Mouse (Mus musculus) liver, embryonic 14.5 days (tissue): ENCODE data around the gene Gm2163. TPM values are rescaled to one million over a fixed set of nuclear protein-coding genes. Genes with fewer than 3 reads are reported as not detected.
"Not testable (repeated sequence)": the region's sequence is repeated elsewhere in the genome, so short reads cannot be mapped to it uniquely, and the experiment has no call there.

Experiments used
- ATAC-seq: fragments of 200-750 bp; cut with Nextera tagmentation; 2 replicates; pipeline ENCODE4 v1.8.0; 2017; ENCODE audit warnings: moderate number of reproducible peaks, mild to moderate bottlenecking, moderate library complexity; ENCODE audit not compliant: insufficient read depth
- DNase-seq, 3 experiments: peaks; one replicate each; pipeline ENCODE4 v3.0.0-alpha.2; 2012 to 2013; ENCODE audit warnings: low read depth in 3 of 3, low spot score in 3 of 3
- H3K27ac ChIP-seq: fragments of 300-500 bp; sonication (generic); 2 replicates; pipeline ENCODE4 v1.5.1; 2014; ENCODE audit warnings: moderate library complexity, mild to moderate bottlenecking, control low read depth, inconsistent platforms
- H3K27me3 ChIP-seq: fragments of 300-500 bp; sonication (generic); 2 replicates; pipeline ENCODE4 v1.6.1; 2014; ENCODE audit warnings: mild to moderate bottlenecking, low read length, moderate library complexity; ENCODE audit not compliant: control insufficient read depth, insufficient read depth
- H3K36me3 ChIP-seq: fragments of 300-500 bp; sonication (generic); replicated peaks from 2 replicates; pipeline ENCODE4 v1.6.1; 2014; ENCODE audit warnings: low read depth; ENCODE audit not compliant: control insufficient read depth, insufficient read depth
- H3K4me1 ChIP-seq, 2 experiments: fragments of 200-500 bp in 1 of 2; fragments of 300-500 bp in 1 of 2; sonication (generic) in 1 of 2; replicated peaks; 2 replicates each; pipeline ENCODE4 v1.6.1; 2012 to 2014; ENCODE audit warnings: antibody characterized with exemption in 1 of 2, inconsistent platforms in 1 of 2, low read length in 1 of 2; ENCODE audit not compliant: control insufficient read depth in 2 of 2, insufficient read depth in 2 of 2
- H3K4me2 ChIP-seq: fragments of 300-500 bp; sonication (generic); 2 replicates; pipeline ENCODE4 v1.6.1; 2014; ENCODE audit warnings: low read depth, mild to moderate bottlenecking, control low read depth, moderate library complexity
- H3K4me3 ChIP-seq, 2 experiments: fragments of 200-500 bp in 1 of 2; fragments of 300-500 bp in 1 of 2; sonication (generic) in 1 of 2; 2 replicates each; pipeline ENCODE4 v1.5.1; 2012 to 2014; ENCODE audit warnings: low read depth in 2 of 2, low read length in 2 of 2, mild to moderate bottlenecking in 2 of 2, control low read depth in 1 of 2, inconsistent platforms in 1 of 2, moderate library complexity in 1 of 2; ENCODE audit not compliant: insufficient read depth in 1 of 2
- H3K9ac ChIP-seq: fragments of 300-500 bp; sonication (generic); replicated peaks from 2 replicates; pipeline ENCODE4 v1.6.1; 2014; ENCODE audit warnings: mild to moderate bottlenecking, control low read depth, moderate library complexity
- H3K9me3 ChIP-seq: fragments of 300-500 bp; sonication (generic); 2 replicates; pipeline ENCODE4 v1.6.1; 2016; ENCODE audit warnings: low read length, mixed read lengths; ENCODE audit not compliant: control insufficient read depth
- WGBS: fragments of 180-500 bp; shearing (Covaris S2); extraction: QIAGEN DNeasy Blood & Tissue Kit; methylation state at CpG from one replicate; pipeline ENCODE4 v1.1.7; 2014; ENCODE audit not compliant: insufficient replicate concordance; 5-methylcytosine and 5-hydroxymethylcytosine counted together
- polyA plus RNA-seq, 2 experiments: library from polyadenylated mRNA; depleted of rRNA in 1 of 2; stranded (reverse) in 1 of 2; unstranded in 1 of 2; fragments of >200 nt; fragmentation: Nextera tagmentation in 1 of 2; extraction: Ambion mirVana in 1 of 2; gene quantifications; 2 replicates each; pipeline versions ENCODE4 v1.2.1 to v1.2.3; 2012 to 2014

Gm2163 gene
- 0.02 and 0.03 TPM in 2 replicates for polyA plus RNA-seq (2012; rRNA removed)
- not detected in 2 replicates for polyA plus RNA-seq (2014; fragmentation: Nextera tagmentation; extraction: Ambion mirVana)

- not testable (repeated sequence) for DNase-seq, H3K4me2 ChIP-seq, H3K27me3 ChIP-seq, ATAC-seq, H3K36me3 ChIP-seq, H3K27ac ChIP-seq, H3K4me1 ChIP-seq, H3K4me3 ChIP-seq, H3K9me3 ChIP-seq, H3K9ac ChIP-seq
- no CpG with 5 or more reads among the region's 5 CpGs for WGBS
Observed at GRCm38 (mm10) chr4:42466452-42466851, at the start of gene Gm2163. Gene Gm2163 (plus strand): TSS chr4:42466752.

- not testable (repeated sequence) for H3K4me3 ChIP-seq, H3K4me1 ChIP-seq, H3K9ac ChIP-seq, ATAC-seq, H3K27me3 ChIP-seq, H3K4me2 ChIP-seq, H3K27ac ChIP-seq, H3K36me3 ChIP-seq, H3K9me3 ChIP-seq, DNase-seq
- no CpG with 5 or more reads among the region's 18 CpGs for WGBS
Observed at GRCm38 (mm10) chr4:42439078-42439477, 27.5 kb upstream of the Gm2163 start, which contains the start of gene Gm21586. Gene Gm21586 (plus strand): TSS chr4:42439378.

GRCm38 (mm10) chr4:42528075-42528474 lies 61.5 kb downstream of the Gm2163 start, which contains the start of gene Fam205a2:
Gene Fam205a2 (minus strand): TSS chr4:42528175.
- WGBS, result no CpG with 5 or more reads among the region's 1 CpGs
- not testable (repeated sequence) for H3K4me1 ChIP-seq, H3K4me2 ChIP-seq, DNase-seq, H3K9ac ChIP-seq, H3K27ac ChIP-seq, H3K27me3 ChIP-seq, ATAC-seq, H3K4me3 ChIP-seq, H3K9me3 ChIP-seq, H3K36me3 ChIP-seq

GRCm38 (mm10) chr4:42611895-42612294 lies 145.3 kb downstream of the Gm2163 start, which contains the start of gene Gm10591:
Gene Gm10591 (plus strand): TSS chr4:42612195.
- no CpG with 5 or more reads among the region's 5 CpGs for WGBS
- H3K36me3 ChIP-seq, DNase-seq, H3K4me3 ChIP-seq, H3K4me2 ChIP-seq, H3K9ac ChIP-seq, ATAC-seq, H3K27ac ChIP-seq, H3K9me3 ChIP-seq, H3K27me3 ChIP-seq, H3K4me1 ChIP-seq: not testable (repeated sequence)

- no CpG with 5 or more reads among the region's 8 CpGs for WGBS
- H3K9me3 ChIP-seq, H3K4me2 ChIP-seq, ATAC-seq, H3K36me3 ChIP-seq, H3K27me3 ChIP-seq, H3K4me3 ChIP-seq, H3K27ac ChIP-seq, H3K4me1 ChIP-seq, DNase-seq, H3K9ac ChIP-seq: not testable (repeated sequence)
Observed at GRCm38 (mm10) chr4:42629419-42629818, 162.9 kb downstream of the Gm2163 start, which contains the start of gene Gm2564. Gene Gm2564 (plus strand): TSS chr4:42629719.

Other genes starting within 250 kb of the Gm2163 start
- gene Gm10600, start 226.1 kb upstream of the Gm2163 start, polyA plus RNA-seq (2012; rRNA removed), result not detected in 2 replicates
- gene Gm10600, start 226.1 kb upstream of the Gm2163 start, polyA plus RNA-seq (2014; fragmentation: Nextera tagmentation; extraction: Ambion mirVana), result not detected in 2 replicates
- not detected in 2 replicates for gene Ccl21b, start 211.0 kb upstream of the Gm2163 start, polyA plus RNA-seq (2012; rRNA removed)
- not detected in 2 replicates for gene Ccl21b, start 211.0 kb upstream of the Gm2163 start, polyA plus RNA-seq (2014; fragmentation: Nextera tagmentation; extraction: Ambion mirVana)
- not detected in 2 replicates for gene Gm21953, start 172.5 kb upstream of the Gm2163 start, polyA plus RNA-seq (2012; rRNA removed)
- not detected in 2 replicates for gene Gm21953, start 172.5 kb upstream of the Gm2163 start, polyA plus RNA-seq (2014; fragmentation: Nextera tagmentation; extraction: Ambion mirVana)
- 0.02 TPM in 1 of 2 replicates, not detected in the other for gene Fam205a3, start 148.4 kb upstream of the Gm2163 start, polyA plus RNA-seq (2012; rRNA removed)
- not detected in 2 replicates for gene Fam205a3, start 148.4 kb upstream of the Gm2163 start, polyA plus RNA-seq (2014; fragmentation: Nextera tagmentation; extraction: Ambion mirVana)
- not detected in 2 replicates for gene Gm21586, start 27.4 kb upstream of the Gm2163 start, polyA plus RNA-seq (2012; rRNA removed)
- gene Gm21586, start 27.4 kb upstream of the Gm2163 start, polyA plus RNA-seq (2014; fragmentation: Nextera tagmentation; extraction: Ambion mirVana), result not detected in 2 replicates
- gene Fam205a2, start 61.4 kb downstream of the Gm2163 start, polyA plus RNA-seq (2012; rRNA removed), result 0.02 TPM in 1 of 2 replicates, not detected in the other
- not detected in 2 replicates for gene Fam205a2, start 61.4 kb downstream of the Gm2163 start, polyA plus RNA-seq (2014; fragmentation: Nextera tagmentation; extraction: Ambion mirVana)
- gene Gm10591, start 145.4 kb downstream of the Gm2163 start, polyA plus RNA-seq (2012; rRNA removed), result not detected in 2 replicates
- gene Gm10591, start 145.4 kb downstream of the Gm2163 start, polyA plus RNA-seq (2014; fragmentation: Nextera tagmentation; extraction: Ambion mirVana), result not detected in 2 replicates
- gene Gm2564, start 163.0 kb downstream of the Gm2163 start, polyA plus RNA-seq (2012; rRNA removed), result not detected in 2 replicates
- gene Gm2564, start 163.0 kb downstream of the Gm2163 start, polyA plus RNA-seq (2014; fragmentation: Nextera tagmentation; extraction: Ambion mirVana), result not detected in 2 replicates
- gene Ccl27b, start 188.5 kb downstream of the Gm2163 start, polyA plus RNA-seq (2012; rRNA removed), result not detected in 2 replicates
- gene Ccl27b, start 188.5 kb downstream of the Gm2163 start, polyA plus RNA-seq (2014; fragmentation: Nextera tagmentation; extraction: Ambion mirVana), result not detected in 2 replicates
- not detected in 2 replicates for gene Il11ra2, start 195.1 kb downstream of the Gm2163 start, polyA plus RNA-seq (2012; rRNA removed)
- gene Il11ra2, start 195.1 kb downstream of the Gm2163 start, polyA plus RNA-seq (2014; fragmentation: Nextera tagmentation; extraction: Ambion mirVana), result not detected in 2 replicates